Mouse (Mus musculus): Measurements from ENCODE around the gene Gm4952. TPM values are rescaled to one million over a fixed set of nuclear protein-coding genes. Genes with fewer than 3 reads are reported as not detected.

The Gm4952 gene
- polyA plus RNA-seq, 1 experiment from 2014 or later: not detected

GRCm38 (mm10) chr19:12671051-12671450, 71.3 kb downstream of the Gm4952 start:
- H3K4me1 ChIP-seq (ENCODE audit: control insufficient read depth, insufficient read depth, low read length): no peaks in the 10 kb centered on the region
- H3K27me3 ChIP-seq (ENCODE audit: control insufficient read depth, insufficient read depth, low read length): no peaks in the 10 kb centered on the region
- no peak for ATAC-seq (ENCODE audit: insufficient number of reproducible peaks, insufficient read depth, low FRiP score, low read depth)
- no peaks in the 10 kb centered on the region for H3K9me3 ChIP-seq (ENCODE audit: control insufficient read depth, low read depth, low read length)
- H3K4me2 ChIP-seq (replicated peaks; ENCODE audit: low read depth, low read length): no peak overlapping the region
- no peak overlapping the region for H3K4me3 ChIP-seq (ENCODE audit: low read depth, low read length)
- no peaks in the 10 kb centered on the region for H3K36me3 ChIP-seq (ENCODE audit: control insufficient read depth, insufficient read depth, low read length)
- no peak overlapping the region for H3K9ac ChIP-seq (replicated peaks; ENCODE audit: low read depth, low read length)
- 83% methylated on average over 4 of the region's 4 CpGs for WGBS
- no peak overlapping the region for H3K27ac ChIP-seq (ENCODE audit: low read length)

GRCm38 (mm10) chr19:12677812-12678211, 78.0 kb downstream of the Gm4952 start, which contains the start of gene Olfr1443:
TSS of gene Olfr1443 (plus strand) at chr19:12678112.
- 65% methylated on average over 3 of the region's 3 CpGs for WGBS
- H3K9me3 ChIP-seq (ENCODE audit: control insufficient read depth, low read depth, low read length): no peaks in the 10 kb centered on the region
- no peaks in the 10 kb centered on the region for H3K36me3 ChIP-seq (ENCODE audit: control insufficient read depth, insufficient read depth, low read length)
- H3K27ac ChIP-seq (ENCODE audit: low read length): no peak within 1 kb of the TSS
- no peak within 1 kb of the TSS for H3K4me2 ChIP-seq (replicated peaks; ENCODE audit: low read depth, low read length)
- H3K9ac ChIP-seq (replicated peaks; ENCODE audit: low read depth, low read length): no peak within 1 kb of the TSS
- no peaks in the 10 kb centered on the region for H3K27me3 ChIP-seq (ENCODE audit: control insufficient read depth, insufficient read depth, low read length)
- no peaks in the 10 kb centered on the region for H3K4me1 ChIP-seq (ENCODE audit: control insufficient read depth, insufficient read depth, low read length)
- no peak for ATAC-seq (ENCODE audit: insufficient number of reproducible peaks, insufficient read depth, low FRiP score, low read depth)
- no peak within 1 kb of the TSS for H3K4me3 ChIP-seq (ENCODE audit: low read depth, low read length)

Other genes with a start within 250 kb of the Gm4952 start
- gene Olfr1440, start 212.7 kb upstream of the Gm4952 start, polyA plus RNA-seq (2014; fragmentation: Nextera tagmentation; extraction: Ambion mirVana): not detected in 2 replicates
- not detected in 2 replicates for gene Olfr1441, start 182.5 kb upstream of the Gm4952 start, polyA plus RNA-seq (2014; fragmentation: Nextera tagmentation; extraction: Ambion mirVana)
- gene Pfpl, start 172.1 kb upstream of the Gm4952 start, polyA plus RNA-seq (2014; fragmentation: Nextera tagmentation; extraction: Ambion mirVana): not detected in 2 replicates
- 1.3 and 1.4 TPM in 2 replicates for gene Mpeg1, start 139.2 kb upstream of the Gm4952 start, polyA plus RNA-seq (2014; fragmentation: Nextera tagmentation; extraction: Ambion mirVana)
- gene Dtx4, start 98.5 kb upstream of the Gm4952 start, polyA plus RNA-seq (2014; fragmentation: Nextera tagmentation; extraction: Ambion mirVana): 18.9 and 20.2 TPM in 2 replicates
- 22.7 and 23.5 TPM in 2 replicates for gene Fam111a, start 54.2 kb upstream of the Gm4952 start, polyA plus RNA-seq (2014; fragmentation: Nextera tagmentation; extraction: Ambion mirVana)
- gene Glyat, start 33.3 kb downstream of the Gm4952 start, polyA plus RNA-seq (2014; fragmentation: Nextera tagmentation; extraction: Ambion mirVana): not detected in 2 replicates
- not detected in 2 replicates for gene Olfr1442, start 70.5 kb downstream of the Gm4952 start, polyA plus RNA-seq (2014; fragmentation: Nextera tagmentation; extraction: Ambion mirVana)
- gene Olfr1443, start 78.1 kb downstream of the Gm4952 start, polyA plus RNA-seq (2014; fragmentation: Nextera tagmentation; extraction: Ambion mirVana): not detected in 2 replicates
- gene Keg1, start 95.8 kb downstream of the Gm4952 start, polyA plus RNA-seq (2014; fragmentation: Nextera tagmentation; extraction: Ambion mirVana): not detected in 2 replicates
- gene Cntf, start 165.7 kb downstream of the Gm4952 start, polyA plus RNA-seq (2014; fragmentation: Nextera tagmentation; extraction: Ambion mirVana): 1.1 TPM in 2 replicates
- gene Zfp91, start 196.2 kb downstream of the Gm4952 start, polyA plus RNA-seq (2014; fragmentation: Nextera tagmentation; extraction: Ambion mirVana): 10.4 and 12.0 TPM in 2 replicates
- 1.7 and 2.3 TPM in 2 replicates for gene Lpxn, start 196.2 kb downstream of the Gm4952 start, polyA plus RNA-seq (2014; fragmentation: Nextera tagmentation; extraction: Ambion mirVana)
- gene Gm5244, start 246.7 kb downstream of the Gm4952 start, polyA plus RNA-seq (2014; fragmentation: Nextera tagmentation; extraction: Ambion mirVana): not detected in 2 replicates